Comparison of ENCODE assay signal across 21 mouse cellular contexts in genomic region chr17:85040913-85041312, GRCm38 (mm10). TPM values are rescaled to one million over a fixed set of nuclear protein-coding genes. Genes with fewer than 3 reads are reported as not detected.
DNase-seq lines count a peak whose midpoint lies in the region; ATAC-seq and TF ChIP-seq lines count a peak whose summit lies in the region.
"Had no signal": no experiment of that assay in that cellular context is flagged by ENCODE, and none has a peak within 500 bp of the region (broad histone marks: within the 10 kb centered on the region; RNA-seq: fewer than 3 reads in every experiment).

No protein-coding gene starts in this region.

- ATAC-seq in heart, embryonic 11.5 days (replicated peaks; ENCODE audit: insufficient number of reproducible peaks, low FRiP score, low TSS enrichment) = no peak
- peak; percentile 72; the same call in 1 of the 2 replicates for ATAC-seq in intestine, embryonic 14.5 days (replicated peaks; ENCODE audit: low FRiP score, low TSS enrichment, low read depth)
- ATAC-seq: CD4-positive, CD25-positive, alpha-beta regulatory T cell, adult 4 months had no signal

- no peak overlapping the region for H3K27ac ChIP-seq in heart, embryonic 11.5 days (ENCODE audit: low read depth, low read length)
- no peak overlapping the region for H3K27ac ChIP-seq in intestine, embryonic 14.5 days (ENCODE audit: low read depth)
- H3K27ac ChIP-seq in gastrocnemius, adult 2 months = no peak overlapping the region
- H3K27ac ChIP-seq: embryonic facial prominence, embryonic 13.5 days; heart, embryonic 10.5 days; hindbrain, embryonic 15.5 days; neural tube, embryonic 12.5 days had no signal

- H3K4me1 ChIP-seq in heart, embryonic 11.5 days (ENCODE audit: control insufficient read depth, insufficient read depth, low read length) = no peaks in the 10 kb centered on the region
- no peaks in the 10 kb centered on the region for H3K4me1 ChIP-seq in intestine, embryonic 14.5 days (replicated peaks; ENCODE audit: control insufficient read depth, insufficient read depth, low read length)
- H3K4me1 ChIP-seq: embryonic facial prominence, embryonic 13.5 days; heart, embryonic 10.5 days; hindbrain, embryonic 15.5 days; neural tube, embryonic 12.5 days had no signal

- 66% methylated on average over 7 of the region's 7 CpGs for WGBS in heart, embryonic 11.5 days (ENCODE audit: insufficient replicate concordance)
- WGBS in intestine, embryonic 14.5 days = 58% methylated on average over 7 of the region's 7 CpGs

- H3K4me2 ChIP-seq in heart, embryonic 11.5 days = no peak overlapping the region
- H3K4me2 ChIP-seq in intestine, embryonic 14.5 days (ENCODE audit: low read length) = no peak overlapping the region
- H3K4me2 ChIP-seq: embryonic facial prominence, embryonic 13.5 days; hindbrain, embryonic 15.5 days; neural tube, embryonic 12.5 days had no signal

- intact Hi-C loops in gastrocnemius, adult 2 months (cut with DNase I) = no loop called here

- DNase-seq in heart, adult 11 months = peak; percentile 69
- no peak for DNase-seq in intestine, embryonic 14.5 days (ENCODE audit: low spot score)
- DNase-seq in kidney, adult 9 months = peak; percentile 90
- peak; percentile 76 to 88 for DNase-seq in kidney, postnatal 36 days
- DNase-seq in frontal cortex, postnatal 36 days (ENCODE audit: low spot score in 2 of 2) = no peak
- no peak for DNase-seq in right cerebral cortex, postnatal 25 days
- DNase-seq in gastrocnemius, adult 2 months = no peak
- DNase-seq: adrenal gland, postnatal 36 days; cerebellum, adult 8-10 months; gastrocnemius, postnatal 25 days; heart, postnatal 36 days; right cerebral cortex, postnatal 14 days; thymus, postnatal 4 days had no signal

- no peak for TF ChIP-seq CTCF in gastrocnemius, adult 2 months (IDR thresholded peaks at IDR 0.05)

- H3K27me3 ChIP-seq in heart, embryonic 11.5 days (ENCODE audit: control insufficient read depth, insufficient read depth, low read length) = no peaks in the 10 kb centered on the region
- H3K27me3 ChIP-seq in intestine, embryonic 14.5 days (replicated peaks; ENCODE audit: control insufficient read depth, insufficient read depth, low read length) = no peaks in the 10 kb centered on the region
- H3K27me3 ChIP-seq: embryonic facial prominence, embryonic 13.5 days; hindbrain, embryonic 15.5 days; neural tube, embryonic 12.5 days had no signal

- H3K9me3 ChIP-seq in heart, embryonic 11.5 days (replicated peaks; ENCODE audit: control insufficient read depth, low read length) = no peaks in the 10 kb centered on the region
- no peaks in the 10 kb centered on the region for H3K9me3 ChIP-seq in intestine, embryonic 14.5 days (ENCODE audit: control insufficient read depth, low read length)
- H3K9me3 ChIP-seq: embryonic facial prominence, embryonic 13.5 days; G1E; heart, embryonic 10.5 days; hindbrain, embryonic 15.5 days; neural tube, embryonic 12.5 days had no signal

- H3K4me3 ChIP-seq in heart, embryonic 11.5 days (ENCODE audit: low read depth, low read length) = no peak overlapping the region
- H3K4me3 ChIP-seq in intestine, embryonic 14.5 days (ENCODE audit: low read depth, low read length) = no peak overlapping the region
- H3K4me3 ChIP-seq in gastrocnemius, adult 2 months = no peak overlapping the region
- H3K4me3 ChIP-seq: embryonic facial prominence, embryonic 13.5 days; heart, embryonic 10.5 days; hindbrain, embryonic 15.5 days; neural tube, embryonic 12.5 days had no signal

- H3K36me3 ChIP-seq in heart, embryonic 11.5 days (ENCODE audit: control insufficient read depth, insufficient read depth, low read length) = no peaks in the 10 kb centered on the region
- no peaks in the 10 kb centered on the region for H3K36me3 ChIP-seq in intestine, embryonic 14.5 days (ENCODE audit: control insufficient read depth, insufficient read depth, low read length)
- H3K36me3 ChIP-seq: embryonic facial prominence, embryonic 13.5 days; G1E; heart, embryonic 10.5 days; hindbrain, embryonic 15.5 days; neural tube, embryonic 12.5 days had no signal

- no peak overlapping the region for H3K9ac ChIP-seq in heart, embryonic 11.5 days (ENCODE audit: low read depth, low read length)
- no peak overlapping the region for H3K9ac ChIP-seq in intestine, embryonic 14.5 days (ENCODE audit: low read length)
- H3K9ac ChIP-seq: embryonic facial prominence, embryonic 13.5 days; hindbrain, embryonic 15.5 days; neural tube, embryonic 12.5 days had no signal

RNA-seq across cellular contexts. Expression of gene Slc3a1, which starts 12.7 kb away (rescaled TPM):
- 0.17 TPM in 1 of 2 replicates, not detected in the other for polyA plus RNA-seq in heart, embryonic 11.5 days (2014; fragmentation: Nextera tagmentation; extraction: Ambion mirVana)
- 1.6 and 2.2 TPM in 2 replicates for polyA plus RNA-seq in intestine, embryonic 14.5 days (2014; fragmentation: Nextera tagmentation; extraction: Ambion mirVana)
- total RNA-seq in gastrocnemius, adult 2 months (2021) = not detected
- total RNA-seq: monocyte, adult 5-6 weeks had no signal
- polyA plus RNA-seq: G1E had no signal

RNA-seq across cellular contexts. Expression of gene Prepl, which starts 49.1 kb away (rescaled TPM):
- 27.1 and 32.5 TPM in 2 replicates for polyA plus RNA-seq in heart, embryonic 11.5 days (2014; fragmentation: Nextera tagmentation; extraction: Ambion mirVana)
- polyA plus RNA-seq in intestine, embryonic 14.5 days (2014; fragmentation: Nextera tagmentation; extraction: Ambion mirVana) = 30.2 and 31.0 TPM in 2 replicates
- total RNA-seq in gastrocnemius, adult 2 months (2021) = 10 to 100 TPM; 20.4 to 29.6 TPM

RNA-seq across cellular contexts. Expression of gene Camkmt, which starts 49.4 kb away (rescaled TPM):
- polyA plus RNA-seq in heart, embryonic 11.5 days (2014; fragmentation: Nextera tagmentation; extraction: Ambion mirVana) = 7.0 TPM in 2 replicates
- polyA plus RNA-seq in intestine, embryonic 14.5 days (2014; fragmentation: Nextera tagmentation; extraction: Ambion mirVana) = 14.3 and 14.6 TPM in 2 replicates
- total RNA-seq in gastrocnemius, adult 2 months (2021) = under 1 TPM; 0.84 TPM

Comparison
In these comparisons a context has a peak if more than half of its experiments do, and no peak if none do; other contexts are left out.
1. DNase-seq: peak in heart, adult 11 months (single experiment), kidney, adult 9 months (single experiment) and kidney, postnatal 36 days (2 of 2); none in intestine, embryonic 14.5 days (single experiment), frontal cortex, postnatal 36 days (0 of 2), right cerebral cortex, postnatal 25 days (single experiment) and gastrocnemius, adult 2 months (single experiment).